Mouse (Mus musculus): ENCODE measurements around the gene Trpc4ap. TPM values are rescaled to one million over a fixed set of nuclear protein-coding genes. Genes with fewer than 3 reads are reported as not detected.

Gene Trpc4ap
- 100 to 1,000 TPM; 213 to 244 TPM for polyA plus RNA-seq (2017; shearing (Covaris generic))

DNA sequence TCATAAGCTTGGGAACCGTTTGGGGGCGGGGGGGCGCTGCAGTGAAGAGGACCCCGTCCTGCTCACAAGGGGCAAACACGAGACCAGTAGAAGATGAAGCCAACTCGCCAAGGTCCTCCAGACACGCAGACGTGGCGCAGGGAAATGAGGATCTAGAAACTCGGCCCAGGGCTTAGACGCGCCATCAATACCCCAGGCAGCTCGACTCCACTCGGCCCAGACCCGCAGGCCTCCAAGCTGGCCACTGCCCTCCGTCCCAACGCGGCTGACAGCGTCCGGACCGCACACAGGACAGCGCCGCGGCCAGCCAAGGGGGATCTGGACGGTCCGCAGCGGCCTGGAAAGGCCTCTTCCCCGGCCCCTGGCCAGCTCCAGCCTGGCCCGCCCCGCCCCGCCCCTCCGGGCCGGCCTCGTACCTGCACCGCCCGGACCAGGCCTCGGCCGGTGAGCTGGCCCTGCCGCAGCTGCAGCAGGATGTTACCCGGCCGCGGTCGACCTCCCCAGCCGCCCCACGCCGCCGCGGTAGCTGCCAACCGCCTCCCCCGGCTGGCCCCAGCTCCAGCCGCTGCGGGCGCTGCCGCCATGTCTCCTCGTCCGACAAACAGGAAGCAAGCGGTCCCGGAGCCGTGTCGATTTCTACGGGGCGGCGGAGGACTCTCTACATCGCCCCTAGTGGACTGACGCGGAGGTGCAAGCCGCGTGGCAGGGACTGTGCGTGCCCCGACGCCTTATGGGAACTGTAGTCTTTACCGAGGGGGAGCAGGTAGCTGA lies at the start of gene Trpc4ap:
TSS of gene Trpc4ap (minus strand) at position 662 of the 771 bp plus-strand sequence.

GRCm38 (mm10) chr2:155735766-155736165 lies 43.6 kb upstream of the Trpc4ap start, which contains the start of gene Gm17581:
Gm17581 (minus strand) TSS chr2:155735866.

DNA sequence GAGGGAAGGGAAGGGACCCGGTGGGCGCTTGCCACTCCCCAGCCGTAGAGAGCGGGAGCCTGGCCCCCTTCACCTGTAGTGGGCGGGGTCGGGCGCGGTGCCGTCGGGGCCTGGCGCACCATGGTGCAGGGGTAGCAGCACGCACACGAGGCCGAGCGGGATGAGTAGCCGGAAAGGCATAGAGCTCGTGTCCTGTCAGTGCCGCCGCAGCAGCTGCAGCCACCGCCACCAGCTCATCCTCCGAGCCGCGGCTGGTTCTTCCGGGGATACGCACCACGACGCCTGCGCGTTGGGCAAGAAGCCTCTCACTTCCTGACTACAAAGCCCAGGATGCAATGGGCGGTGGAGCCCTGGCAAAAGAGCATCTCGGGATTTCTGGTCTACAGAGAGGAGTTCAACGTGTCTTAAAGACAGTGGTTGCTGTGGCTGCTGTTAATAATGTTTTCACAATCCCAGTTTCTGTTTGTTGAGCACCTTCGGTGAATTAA lies 37.0 kb upstream of the Trpc4ap start, which contains the start of gene Edem2:
TSS of gene Edem2 (minus strand) at position 318 of the 488 bp plus-strand sequence.

DNA sequence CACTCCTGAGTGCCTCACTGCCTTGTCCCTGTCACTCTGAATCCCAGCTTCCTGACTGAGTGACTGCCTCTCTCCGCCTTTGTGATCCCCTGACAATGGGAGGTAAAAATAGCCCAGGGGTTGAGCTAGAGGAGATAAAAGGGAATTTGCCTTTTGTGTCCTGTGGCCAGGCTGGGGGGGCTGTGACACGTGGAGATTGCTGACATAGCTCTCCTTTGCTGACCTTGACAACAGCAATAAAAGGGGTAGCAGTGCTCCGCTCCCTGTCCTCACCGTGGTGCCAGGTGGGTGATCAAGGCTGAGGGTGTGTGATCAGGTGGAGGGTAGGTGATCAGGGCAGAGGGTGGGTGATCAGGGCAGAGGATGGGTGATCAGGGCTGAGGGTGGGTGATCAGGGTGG lies 81.2 kb downstream of the Trpc4ap start, which contains the start of gene Myh7b:
TSS of gene Myh7b (plus strand) at position 235 of the 400 bp plus-strand sequence.

GRCm38 (mm10) chr2:155592137-155592853 lies 99.9 kb downstream of the Trpc4ap start, which contains the start of gene Gss:
Gss (minus strand) TSS chr2:155592810.

Other genes starting within 250 kb of the Trpc4ap start
- 10 to 100 TPM; 21.2 to 26.7 TPM for gene Ncoa6, start 218.5 kb downstream of the Trpc4ap start, polyA plus RNA-seq (2017; shearing (Covaris generic))
- 100 to 1,000 TPM in 1 of 2 experiments, 10 to 100 TPM in 1; 45.2 to 113 TPM for gene Acss2, start 174.4 kb downstream of the Trpc4ap start, polyA plus RNA-seq (2017; shearing (Covaris generic))
- gene Ggt7, start 174.1 kb downstream of the Trpc4ap start, polyA plus RNA-seq (2017; shearing (Covaris generic)): 10 to 100 TPM in 1 of 2 experiments, 1 to 10 TPM in 1; 5.3 to 15.9 TPM
- gene Gss, start 99.6 kb downstream of the Trpc4ap start, polyA plus RNA-seq (2017; shearing (Covaris generic)): 10 to 100 TPM; 11.9 to 16.4 TPM
- gene Myh7b, start 81.2 kb downstream of the Trpc4ap start, polyA plus RNA-seq (2017; shearing (Covaris generic)): 1 to 10 TPM in 1 of 2 experiments, under 1 TPM in 1; 0.13 to 1.1 TPM
- 10 to 100 TPM; 66.8 to 69.6 TPM for gene Edem2, start 37.1 kb upstream of the Trpc4ap start, polyA plus RNA-seq (2017; shearing (Covaris generic))
- gene Gm17581, start 43.5 kb upstream of the Trpc4ap start, polyA plus RNA-seq (2017; shearing (Covaris generic)): not detected
- under 1 TPM; 0.10 to 0.64 TPM for gene Procr, start 58.7 kb upstream of the Trpc4ap start, polyA plus RNA-seq (2017; shearing (Covaris generic))
- gene Mmp24, start 83.0 kb upstream of the Trpc4ap start, polyA plus RNA-seq (2017; shearing (Covaris generic)): under 1 TPM; 0.31 to 0.62 TPM
- 10 to 100 TPM; 53.4 to 57.3 TPM for gene BC029722, start 127.0 kb upstream of the Trpc4ap start, polyA plus RNA-seq (2017; shearing (Covaris generic))
- gene Eif6, start 134.5 kb upstream of the Trpc4ap start, polyA plus RNA-seq (2017; shearing (Covaris generic)): 100 to 1,000 TPM; 181 to 215 TPM
- gene Fam83c, start 142.5 kb upstream of the Trpc4ap start, polyA plus RNA-seq (2017; shearing (Covaris generic)): under 1 TPM in 1 of 2 experiments, not detected in 1; 0.04 TPM
- 10 to 100 TPM; 38.5 to 64.3 TPM for gene Uqcc1, start 237.9 kb upstream of the Trpc4ap start, polyA plus RNA-seq (2017; shearing (Covaris generic))
- under 1 TPM in 1 of 2 experiments, not detected in 1; 0.94 TPM for gene Gm15557, start 248.3 kb upstream of the Trpc4ap start, polyA plus RNA-seq (2017; shearing (Covaris generic))

Measured in inflammation-experienced regulatory T-cells (primary cell).